Mouse (Mus musculus) thymus, adult 2 months (tissue): ENCODE measurements around the gene Bcor.

Source experiments
- CTCF ChIP-seq: fragments of 200-500 bp; IDR thresholded peaks from 2 replicates; pipeline ENCODE4 v1.5.1; 2012; ENCODE audit warnings: mild to moderate bottlenecking, control low read depth, low read length, moderate library complexity, borderline replicate concordance; ENCODE audit not compliant: control insufficient read depth, poor library complexity, insufficient read depth; ENCODE audit errors: extremely low read depth
- POLR2A ChIP-seq: fragments of 200-500 bp; IDR thresholded peaks from 2 replicates; pipeline ENCODE4 v1.6.1; 2012; ENCODE audit warnings: mild to moderate bottlenecking, low read length, control low read depth, moderate library complexity; ENCODE audit not compliant: control insufficient read depth, poor library complexity, insufficient read depth; ENCODE audit errors: extremely low read depth

GRCm38 (mm10) chrX:12129828-12130809, 30.0 kb downstream of the Bcor start:
- TF ChIP-seq CTCF (no peak), POLR2A (no peak)
